Mouse (Mus musculus) spleen, adult 12 weeks (tissue): ENCODE results near the gene Ankrd42.
A peak's percentile ranks its signal among the peaks of the same experiment; 100 is the strongest.

Experiments used
- DNase-seq: peaks from one replicate; pipeline ENCODE4 v3.0.0; 2022; ENCODE audit warnings: low spot score

Ankrd42 gene

GRCm38 (mm10) chr7:92566775-92567174 lies 70.2 kb downstream of the Ankrd42 start:
- DNase-seq = no peak

GRCm38 (mm10) chr7:92560986-92561876 lies 75.7 kb downstream of the Ankrd42 start, which contains the start of gene Ccdc90b:
Gene Ccdc90b, plus strand, starts transcription at chr7:92561149.
- DNase-seq = peak; percentile 79

- DNase-seq = no peak
Observed at GRCm38 (mm10) chr7:92558744-92559143, 78.2 kb downstream of the Ankrd42 start.

- DNase-seq = no peak
Observed at GRCm38 (mm10) chr7:92550990-92551392, 86.0 kb downstream of the Ankrd42 start.

GRCm38 (mm10) chr7:92550248-92550989 lies 86.5 kb downstream of the Ankrd42 start:
- DNase-seq = no peak

- DNase-seq = no peak
Observed at GRCm38 (mm10) chr7:92546763-92547162, 90.2 kb downstream of the Ankrd42 start.

GRCm38 (mm10) chr7:92532351-92533036 lies 104.4 kb downstream of the Ankrd42 start:
- DNase-seq = no peak
